In the genomic region with DNA sequence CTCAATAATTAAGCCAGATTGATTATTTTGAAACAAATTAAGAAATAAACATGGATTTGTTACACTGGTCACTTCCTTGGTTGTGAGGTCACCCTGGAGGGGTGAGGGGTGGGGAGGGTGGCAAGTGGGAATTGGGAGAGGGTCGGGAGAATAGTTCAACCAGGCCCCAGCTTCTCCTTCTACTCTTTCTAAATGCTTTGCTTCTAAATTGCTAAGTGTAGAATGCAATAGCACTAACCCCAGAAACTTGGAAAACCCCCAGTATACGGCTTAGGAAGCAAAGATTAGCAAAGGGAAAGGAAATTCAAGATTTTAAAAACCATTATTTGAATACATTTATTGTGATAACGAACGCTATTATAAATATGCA, we compare ENCODE assay signal across 9 mouse cellular contexts. TPM values are rescaled to one million over a fixed set of nuclear protein-coding genes. Genes with fewer than 3 reads are reported as not detected.
DNase-seq lines count a peak whose midpoint lies in the region; ATAC-seq lines count a peak whose summit lies in the region.
"Had no signal": no experiment of that assay in that cellular context is flagged by ENCODE, and none has a peak within 500 bp of the region (broad histone marks: within the 10 kb centered on the region; RNA-seq: fewer than 3 reads in every experiment).

No protein-coding gene starts in this region.

- no peaks in the 10 kb centered on the region for H3K36me3 ChIP-seq in kidney, embryonic 14.5 days (ENCODE audit: control insufficient read depth, insufficient read depth, low read length)
- H3K36me3 ChIP-seq in forebrain, embryonic 15.5 days = no peaks in the 10 kb centered on the region
- no peaks in the 10 kb centered on the region for H3K36me3 ChIP-seq in midbrain, embryonic 11.5 days (ENCODE audit: control insufficient read depth, insufficient read depth, low read length)

- no peak for DNase-seq in kidney, postnatal 10 days
- peak; percentile 1 for DNase-seq in T-cell, adult 2 months (ENCODE audit: low spot score)
- DNase-seq in midbrain, embryonic 11.5 days (ENCODE audit: low spot score, missing footprints) = no peak
- DNase-seq in adrenal gland, postnatal 4 days (ENCODE audit: low spot score in 2 of 2) = no peak
- DNase-seq in cerebellum, adult 11-12 months = no peak

- no peak for ATAC-seq in kidney, embryonic 14.5 days (ENCODE audit: low FRiP score, low TSS enrichment)
- no peak for ATAC-seq in forebrain, embryonic 15.5 days (replicated peaks)
- ATAC-seq in midbrain, embryonic 11.5 days (ENCODE audit: low FRiP score) = no peak
- ATAC-seq in erythroid progenitor cell, adult 5-6 weeks (replicated peaks; ENCODE audit: low FRiP score, poor library complexity, severe bottlenecking) = no peak

- no peaks in the 10 kb centered on the region for H3K27me3 ChIP-seq in kidney, embryonic 14.5 days (ENCODE audit: control insufficient read depth, insufficient read depth, low read length)
- no peaks in the 10 kb centered on the region for H3K27me3 ChIP-seq in forebrain, embryonic 15.5 days
- no peaks in the 10 kb centered on the region for H3K27me3 ChIP-seq in midbrain, embryonic 11.5 days (ENCODE audit: control insufficient read depth, insufficient read depth, low read length)

- H3K4me1 ChIP-seq in kidney, embryonic 14.5 days (ENCODE audit: control insufficient read depth, insufficient read depth, low read length) = peaks cover 17% of the 10 kb centered on the region
- peaks cover 28% of the 10 kb centered on the region for H3K4me1 ChIP-seq in forebrain, embryonic 15.5 days
- H3K4me1 ChIP-seq in midbrain, embryonic 11.5 days (ENCODE audit: control insufficient read depth, insufficient read depth, low read length) = peaks cover 12% of the 10 kb centered on the region

- no peak overlapping the region for H3K27ac ChIP-seq in kidney, embryonic 14.5 days (ENCODE audit: low read depth, low read length)
- H3K27ac ChIP-seq in forebrain, embryonic 15.5 days (replicated peaks) = no peak overlapping the region
- no peak overlapping the region for H3K27ac ChIP-seq in midbrain, embryonic 11.5 days (ENCODE audit: low read depth, low read length)

- peak overlapping the region; percentile 85 for H3K4me2 ChIP-seq in kidney, embryonic 14.5 days (replicated peaks; ENCODE audit: low read depth, low read length)
- H3K4me2 ChIP-seq in forebrain, embryonic 15.5 days (replicated peaks) = peak overlapping the region; percentile 97
- H3K4me2 ChIP-seq in midbrain, embryonic 11.5 days = peak overlapping the region; percentile 94

- WGBS in kidney, embryonic 14.5 days = 78% methylated on average over 4 of the region's 4 CpGs
- 53% methylated on average over 4 of the region's 4 CpGs for WGBS in forebrain, embryonic 15.5 days
- WGBS in midbrain, embryonic 11.5 days = 71% methylated on average over 4 of the region's 4 CpGs

- peak overlapping the region; percentile 87; the same call in 1 of the 2 replicates for H3K4me3 ChIP-seq in kidney, embryonic 14.5 days (ENCODE audit: low read length)
- peak overlapping the region; percentile 89 for H3K4me3 ChIP-seq in forebrain, embryonic 15.5 days
- 0 out of 2 replicates have a peak overlapping the region, but pooled peaks have one; percentile 3 for H3K4me3 ChIP-seq in midbrain, embryonic 11.5 days (ENCODE audit: low read depth, low read length)

- H3K9me3 ChIP-seq in kidney, embryonic 14.5 days (ENCODE audit: control insufficient read depth, low read length) = no peaks in the 10 kb centered on the region
- H3K9me3 ChIP-seq in forebrain, embryonic 15.5 days = no peaks in the 10 kb centered on the region
- no peaks in the 10 kb centered on the region for H3K9me3 ChIP-seq in midbrain, embryonic 11.5 days (ENCODE audit: control insufficient read depth, low read length)

- H3K9ac ChIP-seq in kidney, embryonic 14.5 days (ENCODE audit: low read depth, low read length) = peak overlapping the region; percentile 42; the same call in 1 of the 2 replicates
- H3K9ac ChIP-seq in forebrain, embryonic 15.5 days (replicated peaks) = no peak overlapping the region
- H3K9ac ChIP-seq in midbrain, embryonic 11.5 days (ENCODE audit: low read length) = no peak overlapping the region

RNA-seq across cellular contexts. Expression of a gene that starts 3.3 kb away (rescaled TPM):
- 24.0 and 30.2 TPM in 2 replicates for polyA plus RNA-seq in kidney, embryonic 14.5 days (2014; fragmentation: Nextera tagmentation; extraction: Ambion mirVana)
- 80.2 and 85.5 TPM in 2 replicates for polyA plus RNA-seq in forebrain, embryonic 15.5 days (2015; fragmentation: Nextera tagmentation; extraction: Ambion mirVana)
- 26.1 and 29.1 TPM in 2 replicates for polyA plus RNA-seq in midbrain, embryonic 11.5 days (2014; fragmentation: Nextera tagmentation; extraction: Ambion mirVana)
- total RNA-seq in erythroid progenitor cell, adult 5-6 weeks (2015; ENCODE audit: low replicate concordance) = 10.8 and 24.7 TPM in 2 replicates
- total RNA-seq in erythroid progenitor cell, adult 5-6 weeks (2017; ENCODE audit: low replicate concordance) = 13.6 and 21.2 TPM in 2 replicates
- 10 to 100 TPM; 46.6 to 58.6 TPM for total RNA-seq in adrenal gland, postnatal 4 days (2021)
- total RNA-seq: MEL had no signal

Comparison
In these comparisons a context has a peak if more than half of its experiments do, and no peak if none do; other contexts are left out.
1. H3K4me3 ChIP-seq: peak in every context shown above with its lines; median percentile 89 in forebrain, embryonic 15.5 days; 87 in kidney, embryonic 14.5 days; 3 in midbrain, embryonic 11.5 days.